Mouse (Mus musculus): ENCODE results near the gene Celf3. TPM values are rescaled to one million over a fixed set of nuclear protein-coding genes. Genes with fewer than 3 reads are reported as not detected.

Celf3 gene
- total RNA-seq (2023) = not detected

GRCm38 (mm10) chr3:94477981-94478422 is at the start of gene Celf3:
Gene Celf3 (plus strand): TSS chr3:94478295.

GRCm38 (mm10) chr3:94442951-94443596 is 35.0 kb upstream of the Celf3 start, which contains the start of gene Mrpl9:
Gene Mrpl9 (plus strand): TSS chr3:94443318.

GRCm38 (mm10) chr3:94443597-94443964 is 34.5 kb upstream of the Celf3 start, which contains the start of gene Oaz3:
Gene Oaz3 (minus strand): TSS chr3:94443915.

GRCm38 (mm10) chr3:94480291-94480884 is 2.3 kb downstream of the Celf3 start, which contains the start of gene Riiad1:
Gene Riiad1 (minus strand): TSS chr3:94480341.

Other genes starting within 250 kb of the Celf3 start
- not detected for gene Gm4778, start 214.3 kb upstream of the Celf3 start, total RNA-seq (2023)
- 7.6 TPM for gene Them4, start 168.2 kb upstream of the Celf3 start, total RNA-seq (2023)
- gene Them5, start 136.2 kb upstream of the Celf3 start, total RNA-seq (2023) = not detected
- gene C2cd4d, start 115.9 kb upstream of the Celf3 start, total RNA-seq (2023) = not detected
- gene Rorc, start 105.5 kb upstream of the Celf3 start, total RNA-seq (2023) = not detected
- gene Lingo4, start 79.8 kb upstream of the Celf3 start, total RNA-seq (2023) = not detected
- gene Tdrkh, start 65.0 kb upstream of the Celf3 start, total RNA-seq (2023) = 11.0 TPM
- 55.2 TPM for gene Mrpl9, start 35.0 kb upstream of the Celf3 start, total RNA-seq (2023)
- not detected for gene Oaz3, start 34.4 kb upstream of the Celf3 start, total RNA-seq (2023)
- 2.8 TPM for gene Riiad1, start 2.0 kb downstream of the Celf3 start, total RNA-seq (2023)
- gene Snx27, start 104.4 kb downstream of the Celf3 start, total RNA-seq (2023) = 28.0 TPM
- gene Gm10972, start 164.8 kb downstream of the Celf3 start, total RNA-seq (2023) = not detected
- gene Tuft1, start 180.6 kb downstream of the Celf3 start, total RNA-seq (2023) = 2.1 TPM
- not detected for gene Selenbp2, start 215.3 kb downstream of the Celf3 start, total RNA-seq (2023)